Mouse (Mus musculus) heart, postnatal 25 days (tissue): ENCODE data around the gene Cdh4. TPM values are rescaled to one million over a fixed set of nuclear protein-coding genes. Genes with fewer than 3 reads are reported as not detected.

Experiments used
- DNase-seq: peaks from one replicate; pipeline ENCODE4 v3.0.0; 2022; ENCODE audit warnings: low spot score
- intact Hi-C: fragments of 180-260 bp; cut with DNase I; formaldehyde crosslinking; loops from one replicate; pipeline ENCODE4 v1.15.1; 2025
- total RNA-seq, 2 experiments: library from RNA; stranded (reverse); gene quantifications; 2 replicates each; pipeline ENCODE4 v1.2.3; 2021

Gene Cdh4
- total RNA-seq, 2 experiments from 2014 or later = 0.44 to 0.61 TPM

DNA sequence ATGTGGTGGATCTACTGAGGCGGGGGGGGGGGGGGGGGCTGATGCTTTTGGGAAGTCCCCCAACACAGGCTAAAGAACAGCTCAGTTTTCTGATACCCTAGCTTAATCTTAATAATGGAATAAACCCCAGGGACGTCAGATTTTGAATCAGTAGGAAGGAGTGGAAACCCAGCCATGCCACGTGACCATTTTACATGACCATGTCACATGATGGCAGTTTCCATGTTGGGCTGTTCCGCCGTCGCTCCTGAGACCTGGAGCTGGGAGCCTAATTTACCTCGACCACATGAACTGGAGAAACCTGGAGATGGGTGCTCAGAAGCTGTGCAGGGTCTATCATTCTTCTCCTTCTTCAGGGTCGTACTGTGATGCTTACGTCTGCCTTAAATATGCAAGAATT lies 207.9 kb downstream of the Cdh4 start:
- intact Hi-C loops = no loop called here

DNA sequence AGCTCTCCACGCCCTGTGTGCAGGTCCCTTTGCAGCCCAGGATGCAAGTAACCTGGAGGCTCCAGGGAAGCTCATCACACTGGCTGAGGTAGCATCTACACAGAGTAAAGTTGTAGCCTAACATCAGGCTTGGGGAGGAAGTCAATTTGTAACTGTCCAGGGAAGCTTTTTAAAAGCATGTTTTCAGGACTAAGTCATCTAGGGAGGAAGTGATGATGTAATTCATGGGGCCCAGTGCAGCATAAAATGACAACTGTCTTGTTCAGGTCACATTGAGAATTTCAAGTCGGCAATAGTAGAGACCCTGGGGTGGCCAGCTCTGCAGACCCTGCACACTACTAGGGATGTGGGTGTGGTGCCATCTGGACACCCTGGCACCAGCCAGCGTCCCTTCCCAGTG lies 213.3 kb downstream of the Cdh4 start:
- intact Hi-C loops = no loop called here
- no peak for DNase-seq

More for the DNA sequence above, 207.9 kb downstream of the Cdh4 start:
- DNase-seq = no peak

DNA sequence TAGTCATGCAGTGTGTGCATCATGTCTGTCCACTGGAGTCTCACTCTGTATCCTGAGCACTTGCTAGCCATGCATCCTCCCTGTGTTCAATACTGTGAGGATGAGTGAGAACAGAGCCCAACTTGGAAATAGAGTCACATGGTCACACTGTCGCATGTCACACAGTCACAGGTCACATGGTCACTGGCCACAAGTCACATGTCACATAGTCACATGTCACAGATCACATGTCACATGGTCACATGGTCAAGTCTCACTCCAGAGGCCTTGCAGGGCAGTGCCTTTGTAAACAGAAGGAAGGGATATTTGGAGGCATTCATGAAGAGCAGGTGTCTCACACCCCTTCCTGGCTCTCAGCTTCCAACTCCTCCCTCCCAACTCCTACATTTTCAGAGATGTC lies 217.0 kb downstream of the Cdh4 start:
- intact Hi-C loops = no loop called here
- no peak for DNase-seq

DNA sequence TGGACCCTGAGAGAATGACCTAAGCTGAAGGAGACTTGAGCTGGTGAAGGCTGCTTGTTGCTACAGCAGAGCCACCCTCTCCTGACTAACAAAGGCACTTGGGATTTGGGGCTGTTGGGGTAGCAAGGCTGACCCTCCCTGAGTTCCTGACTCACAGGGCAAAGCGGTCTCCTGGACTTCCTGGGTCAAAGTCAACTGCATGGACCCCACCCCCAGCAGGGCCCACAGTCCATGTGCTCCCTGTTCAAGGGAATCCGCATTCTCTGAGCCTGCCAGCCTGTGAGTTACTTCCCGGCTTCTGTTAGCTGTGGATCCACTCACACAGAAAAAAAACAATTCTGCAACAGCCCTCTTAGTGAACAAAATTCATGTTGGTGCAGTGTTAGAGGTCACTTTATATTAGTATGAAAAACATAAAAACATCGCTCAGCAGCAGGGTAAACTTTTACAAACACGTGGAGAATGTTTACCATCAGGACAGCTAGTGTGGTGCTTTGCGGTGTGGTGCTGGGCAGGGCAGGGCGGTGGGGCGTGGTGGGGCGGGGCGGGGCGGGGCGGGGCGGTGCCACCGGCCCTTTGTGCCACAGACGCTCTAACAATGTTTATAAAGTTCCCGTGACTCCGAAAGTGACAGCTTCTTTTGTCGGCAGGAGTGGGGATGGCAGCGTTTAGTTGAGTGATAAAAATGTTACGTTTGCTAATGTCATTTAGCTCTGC lies 219.9 kb downstream of the Cdh4 start:
- intact Hi-C loops = no loop called here
- no peak for DNase-seq

DNA sequence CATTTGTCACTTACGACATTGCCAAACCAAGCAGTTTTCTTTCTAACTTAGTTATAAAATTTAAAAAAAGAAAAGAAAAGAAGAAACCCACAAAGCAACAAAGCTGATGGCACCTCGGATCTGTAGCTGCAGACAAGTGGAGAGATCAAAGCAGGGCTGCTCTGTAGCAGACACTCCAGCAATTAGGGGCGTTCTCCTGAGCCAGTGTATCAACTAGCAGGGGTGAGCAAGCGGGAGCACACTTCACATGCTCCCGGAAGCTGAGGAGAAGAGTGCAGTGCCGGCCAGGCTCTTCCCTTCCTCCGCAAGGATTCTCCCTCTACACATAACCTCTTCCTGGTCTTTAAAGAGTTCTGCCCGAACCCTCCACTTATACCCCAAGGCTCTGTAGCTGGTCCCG lies 220.5 kb downstream of the Cdh4 start:
- intact Hi-C loops = no loop called here
- DNase-seq = no peak

DNA sequence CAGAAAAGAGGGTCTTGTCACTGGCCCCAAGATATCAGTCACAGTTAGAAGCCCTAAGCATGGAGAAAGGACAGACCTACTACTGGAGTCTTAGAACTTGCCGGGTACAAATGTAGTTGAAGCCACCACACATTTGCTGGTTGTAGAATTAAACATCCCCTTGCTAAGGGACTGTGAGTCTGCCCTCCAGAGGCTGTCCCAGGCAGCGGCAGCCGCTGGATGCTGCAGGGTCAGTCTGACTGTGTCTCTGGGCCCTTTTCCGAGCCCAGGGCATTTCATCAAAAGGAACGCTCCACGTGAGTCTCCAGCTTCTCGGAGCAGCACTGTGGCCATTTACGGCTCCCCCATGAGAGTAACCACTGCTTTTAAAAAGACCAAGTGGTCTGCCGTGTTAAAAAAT lies 221.4 kb downstream of the Cdh4 start:
- intact Hi-C loops = no loop called here
- DNase-seq = no peak

DNA sequence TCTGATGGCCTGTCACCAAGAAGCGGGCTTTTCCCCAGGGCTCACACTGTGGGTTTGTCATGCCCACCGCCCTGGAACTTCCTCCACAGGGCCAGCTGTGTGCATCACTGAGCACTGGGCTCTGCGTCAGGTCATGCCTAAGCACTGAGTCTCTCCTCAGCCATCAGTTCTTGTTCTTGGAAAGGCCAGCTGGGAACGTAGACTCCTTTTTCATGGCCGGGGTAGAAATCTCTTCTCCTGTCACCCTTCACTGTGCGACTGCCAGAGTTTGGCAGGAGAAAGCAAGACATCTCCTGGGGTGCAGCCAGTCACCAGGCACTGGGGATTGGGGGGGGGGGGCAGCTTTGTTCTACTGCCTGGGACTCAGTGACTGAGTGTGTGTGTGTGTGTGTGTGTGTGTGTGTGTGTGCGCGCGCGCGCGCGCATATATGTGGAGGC lies 222.0 kb downstream of the Cdh4 start:
- DNase-seq = no peak
- intact Hi-C loops = no loop called here

DNA sequence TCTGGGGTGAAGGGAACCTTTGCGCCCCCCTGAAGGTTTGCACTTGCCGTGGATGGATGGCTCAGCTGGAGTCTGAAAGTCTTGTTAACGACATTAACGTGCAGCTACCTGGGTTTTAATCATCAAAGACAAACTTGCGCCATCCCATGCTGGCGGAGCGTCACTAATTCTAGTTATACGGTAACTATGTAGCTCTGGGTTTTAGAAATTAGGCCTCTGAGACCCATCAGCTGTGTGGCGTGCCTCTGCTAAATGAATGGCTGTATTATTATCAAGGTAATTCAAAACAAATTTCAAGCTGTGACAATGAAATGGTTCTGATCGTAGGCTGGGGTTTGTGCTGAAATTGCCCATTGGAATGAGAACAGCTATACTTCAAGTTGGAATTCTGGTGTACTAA lies 228.5 kb downstream of the Cdh4 start:
- no peak for DNase-seq
- intact Hi-C loops = no loop called here

DNA sequence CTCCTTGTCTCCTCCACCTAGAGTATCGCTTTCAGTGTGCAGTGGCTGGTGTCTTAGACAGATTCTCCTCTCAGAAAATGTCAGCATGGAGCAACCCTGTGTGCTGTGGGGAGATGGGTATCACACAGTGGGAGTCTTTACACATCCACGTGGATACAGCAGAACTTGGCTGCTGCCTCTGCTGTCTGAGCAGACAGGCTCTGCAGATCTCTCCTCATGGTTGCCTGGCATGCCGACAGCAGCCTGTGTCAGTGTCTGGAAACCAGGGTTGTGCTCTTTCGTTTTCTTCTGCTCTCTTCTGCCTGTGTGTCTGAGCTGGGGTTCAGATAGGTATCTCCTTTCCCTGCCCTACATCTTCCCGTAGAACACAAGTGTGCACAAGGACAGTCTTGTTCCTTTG lies 237.6 kb downstream of the Cdh4 start:
- no peak for DNase-seq
- intact Hi-C loops = loop anchor here (2.0 kb wide), 1 partner anchor 195 kb away; no protein-coding TSS in a partner anchor

DNA sequence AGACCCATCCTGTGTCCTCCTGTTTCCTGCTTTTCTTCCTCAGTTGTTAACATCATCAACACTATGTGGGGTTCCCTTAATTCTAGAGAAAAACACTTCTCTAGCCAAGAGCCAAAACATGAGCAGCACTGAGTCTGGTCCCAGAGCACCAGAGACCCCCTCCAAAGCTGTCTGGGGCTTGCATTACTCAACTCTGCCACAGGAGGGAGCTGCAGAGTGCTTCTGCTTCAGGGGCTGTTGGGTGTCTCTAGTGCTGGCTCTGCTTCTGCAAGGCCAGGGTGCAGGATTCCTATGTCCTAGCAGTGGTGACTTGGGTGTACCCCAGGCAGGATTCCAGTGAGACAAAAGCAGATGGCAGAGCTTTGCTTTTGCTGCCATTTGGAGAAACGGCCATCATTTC lies 239.2 kb downstream of the Cdh4 start:
- intact Hi-C loops = loop anchor here (2.0 kb wide), 1 partner anchor 193 kb away; no protein-coding TSS in a partner anchor
- no peak for DNase-seq

DNA sequence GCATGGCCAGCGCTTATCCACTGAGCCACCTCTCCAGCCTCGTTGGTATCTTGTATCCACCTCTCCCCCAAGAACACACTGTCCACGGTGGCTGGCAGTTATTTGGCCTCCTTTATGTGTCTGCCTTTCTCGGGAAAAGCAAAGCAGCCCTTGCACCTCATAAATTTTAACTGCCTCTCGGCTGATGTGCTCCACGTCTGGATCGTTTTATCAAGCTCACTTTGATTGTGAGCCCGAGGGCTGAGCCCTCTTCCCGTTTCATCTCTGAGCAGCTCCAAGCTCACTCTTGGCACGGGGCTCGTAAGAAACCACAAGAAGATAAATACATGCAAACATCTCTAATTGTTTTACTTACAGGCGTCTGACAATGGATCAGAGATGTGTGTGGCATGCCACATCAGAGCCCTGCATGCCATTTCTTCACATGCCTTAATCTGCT lies 245.0 kb downstream of the Cdh4 start:
- intact Hi-C loops = no loop called here
- DNase-seq = no peak

DNA sequence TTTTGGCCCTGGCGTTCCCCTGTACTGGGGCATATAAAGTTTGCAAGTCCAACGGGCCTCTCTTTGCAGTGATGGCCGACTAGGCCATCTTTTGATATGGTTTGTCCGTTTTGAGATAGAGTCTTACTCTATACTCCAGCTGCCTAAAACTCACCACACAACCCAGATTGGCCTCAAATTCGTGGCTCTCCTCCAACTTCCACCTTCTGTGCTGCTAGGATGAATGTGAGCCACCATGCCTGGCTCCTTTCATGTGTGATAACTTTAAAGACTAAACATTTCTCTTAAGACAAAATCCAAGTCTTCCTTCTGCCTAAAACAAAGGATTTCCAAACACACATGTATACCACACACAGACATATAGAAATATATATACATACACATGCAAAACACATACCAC lies 246.7 kb downstream of the Cdh4 start:
- intact Hi-C loops = no loop called here
- DNase-seq = no peak

DNA sequence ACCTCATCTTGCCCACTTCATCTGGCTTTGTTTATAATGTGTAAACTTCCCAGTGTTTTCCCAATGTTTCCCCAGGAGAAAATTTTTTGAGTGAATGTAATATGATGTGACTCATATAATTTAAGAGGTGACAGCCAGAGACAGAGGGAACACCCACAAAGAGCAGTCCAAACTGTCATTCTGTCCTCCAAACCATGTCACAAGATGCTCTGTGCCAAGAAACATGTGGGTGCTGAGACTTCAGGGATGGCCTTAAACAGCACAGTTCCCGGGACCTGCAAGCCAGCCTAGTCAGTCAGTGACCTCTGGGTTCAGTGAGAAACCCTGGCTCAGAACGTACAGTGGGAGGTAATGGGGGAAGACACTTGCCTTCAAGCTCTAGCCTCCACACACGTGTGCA lies 247.5 kb downstream of the Cdh4 start:
- intact Hi-C loops = no loop called here
- DNase-seq = no peak

DNA sequence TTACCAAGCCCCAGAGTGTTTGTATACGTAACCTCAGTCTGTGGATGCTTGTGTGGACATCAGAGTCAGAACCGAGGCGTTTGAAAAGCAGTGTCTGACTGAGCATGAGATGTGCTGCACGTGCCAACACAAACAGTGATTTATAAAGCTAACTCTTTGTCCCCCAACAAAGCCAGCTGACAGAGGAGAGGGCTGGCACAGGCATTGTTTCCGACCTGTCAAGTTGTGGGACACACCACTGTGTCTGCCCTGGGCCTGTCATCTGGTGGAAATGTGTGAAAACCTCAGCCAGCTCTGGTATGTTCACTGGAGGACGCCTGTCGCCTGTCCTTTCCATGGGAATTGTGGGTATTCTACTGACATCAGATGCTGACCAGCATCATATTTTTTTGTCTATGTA lies 248.3 kb downstream of the Cdh4 start:
- intact Hi-C loops = no loop called here
- no peak for DNase-seq

DNA sequence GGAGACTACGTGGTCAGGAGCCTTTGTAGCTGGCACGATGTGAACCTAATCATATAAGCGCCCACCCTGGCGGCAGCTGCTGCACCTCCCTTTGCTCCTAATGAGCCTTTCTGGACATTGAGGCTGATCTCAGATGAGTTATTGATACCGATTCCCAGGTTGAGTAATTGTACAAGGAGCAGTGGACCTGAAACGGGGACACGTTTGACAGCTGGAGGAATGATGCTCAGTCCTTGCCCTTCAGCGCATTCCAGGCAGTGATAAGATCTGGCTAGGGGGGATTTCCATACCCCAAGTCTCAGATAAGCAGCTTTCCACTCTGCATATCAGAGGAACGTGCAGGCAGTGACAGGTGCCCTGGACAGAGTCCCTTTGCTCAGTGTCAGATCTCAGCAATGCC lies 252.7 kb downstream of the Cdh4 start:
- intact Hi-C loops = no loop called here

DNA sequence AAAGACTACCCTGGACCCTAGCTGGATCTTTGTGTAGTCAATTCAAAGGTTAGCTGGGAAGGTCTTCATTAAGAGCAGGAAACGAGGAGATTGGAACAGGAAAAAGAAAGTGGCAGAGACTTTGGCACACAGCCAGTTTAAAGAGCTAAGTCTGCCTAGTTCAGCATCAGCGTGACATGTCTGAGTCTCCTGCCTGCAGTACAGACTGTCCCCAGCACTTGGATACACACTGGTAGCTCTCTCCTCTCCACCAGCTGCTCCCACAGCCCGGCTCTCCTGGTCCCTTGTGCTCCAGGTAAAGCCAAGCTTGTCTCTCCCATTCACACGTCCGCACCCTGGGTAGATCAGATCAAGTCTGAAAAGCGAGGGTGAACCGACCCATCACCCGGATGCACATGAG lies 255.4 kb downstream of the Cdh4 start:
- DNase-seq = no peak
- intact Hi-C loops = no loop called here

More for the DNA sequence above, 252.7 kb downstream of the Cdh4 start:
- DNase-seq = no peak

DNA sequence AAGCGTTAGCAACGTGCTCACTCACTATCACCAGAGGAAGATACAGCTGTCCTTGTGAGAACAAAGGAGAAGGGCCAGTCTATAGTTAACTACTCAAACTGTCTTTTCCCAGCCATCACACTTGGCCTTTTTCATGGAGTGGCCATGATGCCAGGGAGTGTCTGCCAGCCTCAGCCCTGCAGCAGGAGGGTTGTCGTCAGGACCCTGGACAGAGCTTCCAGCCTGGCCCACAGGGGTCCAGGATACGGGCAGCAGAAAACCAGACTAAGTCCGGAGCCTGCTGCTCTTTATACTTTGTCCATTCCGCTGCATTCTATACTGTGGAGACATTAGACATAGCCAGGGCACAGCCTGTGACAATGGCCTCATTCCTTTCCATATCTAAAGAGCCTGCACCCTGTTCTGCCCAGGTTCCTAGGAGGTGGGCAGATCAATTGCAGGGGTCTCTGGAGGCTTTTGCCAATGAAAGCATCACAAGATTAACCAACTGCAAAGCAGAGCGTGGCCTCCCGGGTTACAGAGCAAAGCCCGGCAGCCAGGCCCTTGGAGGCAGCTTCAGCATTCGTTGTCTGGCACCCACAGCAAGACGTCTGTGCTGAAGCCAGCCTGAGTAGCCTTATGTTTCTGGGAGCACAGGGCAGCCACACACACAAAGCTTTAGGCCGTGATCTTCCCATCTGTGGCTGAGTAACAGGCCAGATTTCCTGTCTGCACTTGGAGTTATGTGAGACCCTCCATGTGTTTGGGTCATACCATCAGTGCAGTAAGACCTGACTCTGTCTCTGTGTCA lies 256.2 kb downstream of the Cdh4 start:
- no peak for DNase-seq
- intact Hi-C loops = no loop called here

DNA sequence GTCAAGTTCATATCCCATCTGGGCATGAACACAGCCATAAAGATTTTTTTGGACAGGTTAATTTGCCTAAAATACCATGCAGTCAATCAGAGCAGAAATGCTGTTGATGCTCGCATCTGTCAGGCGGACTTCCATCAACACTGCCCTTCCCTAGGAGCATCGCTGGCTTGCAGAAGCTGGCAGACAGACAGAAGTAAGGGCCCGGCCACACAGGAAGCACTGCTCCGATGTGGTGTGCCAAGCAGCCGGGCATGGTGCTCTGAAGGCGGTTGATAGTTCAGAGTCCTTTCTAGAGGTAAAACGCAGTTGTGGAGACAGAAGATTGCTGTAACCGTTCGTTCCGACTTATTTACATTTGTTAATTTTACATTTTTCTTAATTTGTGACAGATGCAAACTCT lies 262.8 kb downstream of the Cdh4 start:
- intact Hi-C loops = no loop called here
- no peak for DNase-seq

DNA sequence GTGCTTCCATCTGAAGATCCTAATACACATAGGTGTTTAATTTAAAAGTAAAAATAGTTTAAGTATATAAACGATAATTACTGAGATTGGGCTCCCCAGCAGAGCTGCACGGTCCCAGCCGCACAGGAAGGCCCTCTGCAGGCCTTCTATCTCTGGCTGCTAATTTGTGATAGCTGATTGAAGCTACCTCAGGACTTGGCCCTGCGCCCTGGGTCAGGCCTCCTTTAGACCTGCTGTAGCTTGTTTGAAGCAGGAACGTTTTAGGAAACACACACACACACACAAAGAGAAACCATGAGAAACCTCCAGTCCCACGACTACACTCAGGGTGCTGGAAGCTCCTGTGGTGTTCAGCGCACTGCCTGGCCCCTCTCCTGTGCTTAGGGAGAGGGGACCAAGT lies 263.2 kb downstream of the Cdh4 start:
- DNase-seq = no peak
- intact Hi-C loops = no loop called here

DNA sequence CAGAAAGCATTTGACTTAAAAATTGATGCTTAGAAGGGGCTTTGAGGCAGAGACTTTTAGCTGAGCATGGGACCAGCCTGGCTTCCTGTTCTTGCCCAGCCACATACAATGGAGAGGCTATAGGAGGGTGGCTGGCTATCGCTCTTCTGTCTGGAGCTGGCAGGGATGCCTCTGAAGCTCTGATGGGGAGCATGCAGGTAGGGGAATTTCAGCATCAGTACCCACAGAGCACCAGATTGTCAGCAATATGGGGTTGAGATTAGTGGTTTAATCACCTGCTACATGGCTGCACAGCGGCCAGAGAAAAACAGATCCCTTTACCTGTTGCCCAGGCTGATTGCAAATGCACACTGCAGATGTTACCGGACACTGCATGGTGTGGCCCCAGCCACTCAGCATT lies 264.4 kb downstream of the Cdh4 start:
- intact Hi-C loops = no loop called here

DNA sequence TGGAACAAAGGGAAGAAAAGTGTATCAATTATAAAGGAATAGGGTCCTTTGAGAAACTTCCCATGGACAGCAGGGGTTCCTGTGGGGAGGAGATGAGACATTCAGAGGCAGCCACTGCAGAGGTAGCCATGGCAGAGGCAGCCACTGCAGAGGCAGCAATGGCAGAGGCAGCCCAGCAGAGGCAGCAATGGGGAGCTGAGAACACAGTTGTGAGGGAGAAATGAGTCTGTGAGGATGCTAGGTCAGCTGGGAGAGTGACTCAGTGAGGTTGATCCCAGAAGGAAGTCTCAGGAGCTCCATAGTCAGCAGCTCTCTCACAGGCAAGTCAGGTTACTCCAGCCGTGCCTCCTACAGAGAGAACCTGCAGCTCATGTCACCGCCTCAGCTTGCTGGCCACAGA lies 266.9 kb downstream of the Cdh4 start:
- intact Hi-C loops = no loop called here
- DNase-seq = no peak

More for the DNA sequence above, 264.4 kb downstream of the Cdh4 start:
- DNase-seq = no peak
